Mouse (Mus musculus) c-Kit-negative CD71-positive TER-119-positive erythroid progenitor cells, embryonic 14.5 days (primary cell): Measurements from ENCODE around the gene Mrps25.
A peak's percentile ranks its signal among the peaks of the same experiment; 100 is the strongest.

Source experiments
- DNase-seq: peaks from one replicate; pipeline ENCODE4 v3.0.0-alpha.2; 2013; ENCODE audit warnings: low read depth, low spot score

Gene Mrps25

DNA sequence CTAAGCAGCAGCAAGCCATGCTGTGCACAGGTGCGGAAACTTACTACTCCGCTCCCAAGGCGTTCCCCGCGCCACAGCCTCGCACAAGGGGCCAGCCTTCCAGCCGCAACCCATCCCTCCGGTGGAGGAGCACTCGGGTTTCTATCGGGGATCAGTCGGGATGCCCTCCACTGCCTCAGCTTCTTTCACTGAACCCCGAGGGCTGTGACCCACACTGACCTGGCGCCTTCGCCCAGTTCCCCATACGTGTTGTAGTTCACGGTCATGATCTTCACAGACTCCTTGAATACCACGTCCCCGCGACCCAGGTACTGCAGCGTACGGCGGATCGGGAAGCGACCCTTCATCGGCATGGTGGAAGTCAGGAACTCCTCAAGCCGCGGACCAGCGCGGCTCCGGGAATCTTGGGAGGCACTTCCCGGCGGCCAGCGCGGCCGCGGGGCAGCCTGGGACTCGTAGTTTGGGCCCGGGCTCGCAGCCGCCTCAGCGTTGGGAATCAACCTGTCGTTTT, at the start of gene Mrps25:
Mrps25 (minus strand) TSS at position 413 of the 511 bp plus-strand sequence.
- DNase-seq: peak; percentile 57

DNA sequence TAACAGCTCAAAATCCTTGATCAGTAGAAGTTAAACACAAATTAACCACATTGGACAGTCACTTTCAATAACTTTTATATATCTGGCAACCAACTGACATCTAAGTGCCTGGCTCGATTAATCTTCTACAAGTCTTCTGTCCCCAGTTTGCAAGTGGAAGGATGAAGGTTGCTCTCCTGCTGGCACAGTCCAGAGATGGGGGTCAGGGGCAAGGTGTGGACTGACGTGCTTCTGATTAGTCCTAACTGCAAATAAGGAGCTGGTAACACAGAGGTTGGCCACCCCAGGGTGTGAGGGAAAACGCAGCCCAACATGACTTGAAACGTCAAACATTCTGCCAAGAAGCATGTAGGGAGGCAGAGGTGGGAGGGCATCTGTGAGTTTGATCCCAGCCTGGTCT, 47.9 kb upstream of the Mrps25 start:
- no peak for DNase-seq

GRCm38 (mm10) chr6:92231356-92231755, 47.5 kb upstream of the Mrps25 start:
- no peak for DNase-seq

DNA sequence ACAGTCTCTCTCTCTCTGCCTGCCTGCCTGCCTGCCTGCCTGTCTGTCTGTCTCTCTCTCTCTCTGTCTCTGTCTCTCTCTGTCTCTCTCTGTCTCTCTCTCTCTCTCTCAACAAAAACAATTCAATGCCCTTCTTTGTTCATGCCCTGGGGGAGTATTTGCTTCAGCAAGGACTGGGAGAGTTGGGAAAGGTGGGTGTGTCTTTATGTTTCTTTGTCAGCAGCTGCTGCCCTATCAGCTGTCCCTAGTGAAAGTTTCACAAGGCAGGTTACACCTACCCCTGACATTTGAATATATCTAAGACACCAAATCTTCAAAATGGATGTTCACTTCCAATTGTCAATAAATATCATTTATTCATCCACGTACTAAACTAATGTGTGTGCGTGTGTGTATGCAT, 45.8 kb upstream of the Mrps25 start:
- no peak for DNase-seq

GRCm38 (mm10) chr6:92229103-92229502, 45.3 kb upstream of the Mrps25 start:
- no peak for DNase-seq

DNA sequence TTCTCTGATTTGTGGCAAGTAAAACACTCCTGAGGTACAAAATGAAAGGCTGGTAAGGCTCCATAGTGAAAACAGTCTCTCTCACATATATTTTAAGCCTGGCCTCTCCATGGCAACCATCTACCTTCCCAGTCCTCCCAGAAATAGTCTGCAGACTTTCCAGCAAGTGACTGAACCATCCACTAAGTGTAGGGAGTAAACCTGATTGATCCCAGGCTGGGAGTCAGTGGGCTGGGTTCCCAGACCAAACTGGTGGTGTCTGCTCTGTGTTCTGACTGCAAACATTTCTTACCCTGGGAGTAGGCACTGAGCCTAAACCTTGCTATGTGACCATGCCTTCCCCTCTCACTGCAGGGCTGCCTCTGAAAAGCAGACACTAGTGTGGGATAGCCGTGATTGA, 41.1 kb upstream of the Mrps25 start:
- no peak for DNase-seq

DNA sequence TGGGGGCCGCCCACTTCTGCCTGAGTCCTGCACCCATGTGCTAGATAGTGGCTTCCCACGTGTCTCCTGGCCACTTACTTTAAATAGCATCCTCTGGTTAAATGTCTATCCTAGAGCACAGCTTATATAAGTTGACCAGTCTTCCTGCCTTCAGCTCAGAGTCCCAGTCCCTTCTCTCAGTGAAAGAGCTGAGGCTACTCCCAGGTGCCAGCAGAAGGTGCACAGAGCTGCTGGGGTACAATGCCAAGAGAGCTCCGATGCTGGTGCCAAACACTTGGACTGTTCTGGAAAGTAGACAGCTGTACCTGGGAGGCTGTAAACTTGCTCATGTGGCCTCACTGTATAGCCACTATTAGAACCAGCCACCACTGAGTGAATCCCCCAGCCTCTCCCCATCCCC, 38.2 kb upstream of the Mrps25 start:
- no peak for DNase-seq

- no peak for DNase-seq
Observed at GRCm38 (mm10) chr6:92221604-92222003, 37.8 kb upstream of the Mrps25 start.

DNA sequence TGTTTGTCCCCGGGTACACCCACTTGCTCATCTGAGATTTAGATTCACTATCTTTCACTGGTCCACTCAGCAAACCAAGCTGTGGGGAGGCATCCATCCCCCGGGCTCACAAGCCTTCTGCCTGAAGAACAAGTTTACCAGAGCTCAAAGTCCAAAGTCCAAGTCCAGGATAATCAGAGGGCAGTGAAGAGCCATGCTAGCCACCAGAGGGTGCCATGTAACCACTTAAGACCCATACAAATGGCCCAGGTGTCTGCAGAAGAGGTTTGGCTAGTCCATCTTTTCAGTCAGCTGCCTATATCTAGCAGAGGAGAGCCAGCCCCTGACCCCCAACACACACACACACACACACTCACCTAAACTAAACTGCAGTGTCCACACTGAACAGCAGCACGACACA, 35.6 kb upstream of the Mrps25 start:
- DNase-seq: no peak

- DNase-seq: peak; percentile 80
Observed at GRCm38 (mm10) chr6:92214773-92215449, 31.1 kb upstream of the Mrps25 start, which contains the start of gene Rbsn. Gene Rbsn, minus strand, starts transcription at chr6:92214925.

DNA sequence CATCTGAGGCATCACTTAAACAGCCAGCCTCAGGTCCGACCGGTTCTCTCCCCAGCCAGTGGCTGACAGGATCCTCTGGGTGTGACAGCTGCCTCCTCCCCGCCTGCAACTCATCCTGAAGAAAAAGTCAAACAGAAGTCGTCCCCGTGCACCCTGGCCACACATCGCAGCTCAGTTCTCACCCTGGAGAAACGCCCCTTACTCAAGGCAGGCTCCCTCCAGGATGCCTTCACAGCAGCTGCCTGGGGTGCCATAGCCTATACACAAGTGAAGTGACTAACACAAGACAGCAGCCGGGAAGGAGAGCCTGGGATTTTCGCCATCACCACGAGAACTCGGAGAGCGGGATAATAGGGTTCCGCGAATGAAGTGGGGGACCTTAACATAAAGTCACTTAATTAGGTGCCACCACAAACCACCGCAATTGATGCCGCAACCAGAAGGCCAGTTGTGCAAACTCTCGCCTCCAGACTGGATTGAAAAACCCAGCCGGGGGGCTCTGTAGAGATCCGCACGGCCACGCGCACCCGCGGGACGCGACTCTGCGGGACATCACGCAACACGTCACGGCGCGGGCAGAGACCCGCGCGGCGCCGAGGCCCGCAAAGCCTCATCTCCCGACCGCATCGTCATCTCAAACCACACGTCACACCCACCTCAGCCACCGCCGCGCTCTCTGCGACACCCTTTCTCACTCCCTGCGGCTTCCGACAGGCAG, 30.4 kb upstream of the Mrps25 start:
- peak; percentile 19 for DNase-seq

DNA sequence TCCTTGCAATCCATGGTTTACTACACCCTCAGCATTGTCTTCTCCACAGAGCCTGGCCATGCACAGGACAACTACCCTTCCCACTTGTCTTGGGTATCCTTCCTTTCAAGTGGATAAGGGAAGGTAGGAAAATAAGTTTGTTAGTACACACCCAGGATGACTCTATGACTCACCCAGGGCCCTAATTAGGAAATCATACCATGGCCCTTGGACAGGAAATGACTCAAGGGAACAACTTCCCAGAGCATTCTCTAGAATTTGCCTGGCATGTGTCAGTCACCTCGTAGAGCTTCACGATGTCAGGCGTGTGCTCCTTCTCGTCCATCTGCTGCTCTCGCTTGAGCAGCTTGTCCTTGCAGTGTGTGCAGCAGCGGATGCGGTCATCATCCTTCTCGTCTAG, 15.6 kb upstream of the Mrps25 start:
- DNase-seq: no peak

DNA sequence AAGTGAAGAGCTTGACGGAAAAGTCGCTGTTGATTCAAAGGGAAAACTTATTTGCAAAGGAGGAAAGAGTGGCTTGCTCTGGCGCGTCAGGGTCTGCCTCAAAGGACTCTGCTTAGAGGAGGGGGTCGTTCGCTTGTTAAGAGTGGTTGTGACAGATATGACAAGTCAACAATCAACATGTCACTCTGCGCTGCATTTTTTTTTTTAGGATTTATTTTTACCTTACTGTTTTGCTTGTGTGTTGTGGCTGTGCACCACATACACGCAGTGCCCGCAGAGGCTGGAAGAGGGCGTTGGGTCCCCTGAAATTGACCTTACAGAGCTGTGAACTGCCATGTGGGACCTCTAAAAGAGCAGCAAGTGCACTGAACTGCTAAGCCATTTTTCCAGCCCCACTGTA, 345 bp upstream of the Mrps25 start:
- DNase-seq: peak; percentile 5

- no peak for DNase-seq
Observed at GRCm38 (mm10) chr6:92176450-92176849, 7.4 kb downstream of the Mrps25 start.

DNA sequence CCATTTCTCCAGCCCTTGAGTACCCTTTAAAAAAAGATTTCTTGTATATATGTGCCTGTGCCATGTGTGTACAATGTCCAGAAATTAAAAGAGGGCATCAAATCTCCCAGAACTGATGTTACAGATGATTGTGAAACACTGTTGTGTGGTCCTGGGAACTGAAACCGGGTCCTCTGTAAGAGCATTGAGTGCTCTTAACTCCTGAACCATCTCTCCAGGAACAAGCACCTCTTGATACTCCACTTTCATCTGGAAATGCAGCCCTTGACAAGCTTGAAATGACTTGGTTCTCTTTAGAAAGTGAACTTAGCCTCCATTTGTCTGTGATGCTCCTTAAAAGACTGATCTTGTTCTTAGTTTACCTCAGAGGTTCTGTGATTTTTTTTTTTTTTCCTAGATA, 21.1 kb downstream of the Mrps25 start:
- no peak for DNase-seq

GRCm38 (mm10) chr6:92158801-92159200, 25.0 kb downstream of the Mrps25 start:
- no peak for DNase-seq

DNA sequence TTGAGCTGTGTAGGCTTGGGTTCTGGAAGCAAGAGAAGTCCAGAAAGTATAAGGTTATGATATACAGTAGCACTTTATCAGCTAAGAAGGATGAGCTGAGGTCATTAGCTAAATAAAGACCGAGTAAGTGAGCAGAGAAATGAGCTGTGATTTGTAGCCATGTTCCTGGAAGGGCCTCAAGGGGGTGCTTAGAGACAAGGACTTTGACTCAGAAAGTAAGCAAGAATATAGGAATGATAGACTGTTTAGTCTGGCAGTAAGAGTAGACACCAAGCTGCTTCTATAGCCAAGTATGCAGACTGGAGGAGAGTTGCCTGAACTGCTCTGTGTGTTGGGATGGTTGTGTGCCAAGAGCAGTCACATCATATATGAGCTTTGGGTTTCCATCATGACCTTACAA, 30.1 kb downstream of the Mrps25 start:
- no peak for DNase-seq

GRCm38 (mm10) chr6:92145881-92146280, 38.0 kb downstream of the Mrps25 start:
- no peak for DNase-seq

GRCm38 (mm10) chr6:92136356-92136755, 47.5 kb downstream of the Mrps25 start:
- DNase-seq: no peak

GRCm38 (mm10) chr6:92133617-92134016, 50.2 kb downstream of the Mrps25 start:
- no peak for DNase-seq

GRCm38 (mm10) chr6:92132021-92132911, 51.6 kb downstream of the Mrps25 start:
- DNase-seq: no peak

- no peak for DNase-seq
Observed at GRCm38 (mm10) chr6:92131456-92131855, 52.4 kb downstream of the Mrps25 start.
